Mouse (Mus musculus): Measurements from ENCODE around the gene Lrmp. TPM values are rescaled to one million over a fixed set of nuclear protein-coding genes. Genes with fewer than 3 reads are reported as not detected.
A peak's percentile ranks its signal among the peaks of the same experiment; 100 is the strongest.

Lrmp gene
- polyA plus RNA-seq, 1 experiment: 261 TPM

GRCm38 (mm10) chr6:145122423-145123059, 7.1 kb downstream of the Lrmp start:
- H3K4me3 ChIP-seq (ENCODE audit: control insufficient read depth, insufficient read depth, low read length): peak overlapping the region; percentile 38

GRCm38 (mm10) chr6:145123136-145124060, 7.9 kb downstream of the Lrmp start:
- H3K36me3 ChIP-seq (ENCODE audit: control insufficient read depth, insufficient read depth, low read length): no peaks in the 10 kb centered on the region; the same call in 1 of the 2 replicates
- H3K4me3 ChIP-seq (ENCODE audit: control insufficient read depth, insufficient read depth, low read length): peak overlapping the region; percentile 38
- 8% methylated on average over 11 of the region's 11 CpGs for WGBS
- peak overlapping the region; percentile 45 for H3K27ac ChIP-seq (ENCODE audit: control insufficient read depth, insufficient read depth, low read length)
- TF ChIP-seq CTCF (IDR thresholded peaks at IDR 0.05; ENCODE audit: borderline replicate concordance, control insufficient read depth, extremely low read depth, insufficient read depth, low read length, poor library complexity): no peak
- TF ChIP-seq POLR2A (IDR thresholded peaks at IDR 0.05; ENCODE audit: control insufficient read depth, extremely low read depth, insufficient read depth, low read length, poor library complexity): no peak
- H3K4me1 ChIP-seq (replicated peaks; ENCODE audit: control insufficient read depth, insufficient read depth, low read length): peaks cover 20% of the 10 kb centered on the region
- H3K27me3 ChIP-seq (ENCODE audit: control insufficient read depth, insufficient read depth, low read length): no peaks in the 10 kb centered on the region
- DNase-seq: peak; percentile 41

More at GRCm38 (mm10) chr6:145122423-145123059, 7.1 kb downstream of the Lrmp start:
- WGBS: 2% methylated on average over 8 of the region's 8 CpGs
- H3K4me1 ChIP-seq (replicated peaks; ENCODE audit: control insufficient read depth, insufficient read depth, low read length): peaks cover 20% of the 10 kb centered on the region
- no peak for DNase-seq
- no peaks in the 10 kb centered on the region for H3K27me3 ChIP-seq (ENCODE audit: control insufficient read depth, insufficient read depth, low read length)
- no peak for TF ChIP-seq POLR2A (IDR thresholded peaks at IDR 0.05; ENCODE audit: control insufficient read depth, extremely low read depth, insufficient read depth, low read length, poor library complexity)
- H3K36me3 ChIP-seq (ENCODE audit: control insufficient read depth, insufficient read depth, low read length): no peaks in the 10 kb centered on the region
- peak overlapping the region; percentile 97 for H3K27ac ChIP-seq (ENCODE audit: control insufficient read depth, insufficient read depth, low read length)

GRCm38 (mm10) chr6:145124621-145125020, 9.2 kb downstream of the Lrmp start:
- no peak for DNase-seq
- TF ChIP-seq POLR2A (IDR thresholded peaks at IDR 0.05; ENCODE audit: control insufficient read depth, extremely low read depth, insufficient read depth, low read length, poor library complexity) (no peak), CTCF (IDR thresholded peaks at IDR 0.05; ENCODE audit: borderline replicate concordance, control insufficient read depth, extremely low read depth, insufficient read depth, low read length, poor library complexity) (no peak)
- H3K27ac ChIP-seq (ENCODE audit: control insufficient read depth, insufficient read depth, low read length): no peak overlapping the region
- H3K4me1 ChIP-seq (replicated peaks; ENCODE audit: control insufficient read depth, insufficient read depth, low read length): peaks cover 26% of the 10 kb centered on the region
- no peak overlapping the region for H3K4me3 ChIP-seq (ENCODE audit: control insufficient read depth, insufficient read depth, low read length)
- no peaks in the 10 kb centered on the region; the same call in 1 of the 2 replicates for H3K36me3 ChIP-seq (ENCODE audit: control insufficient read depth, insufficient read depth, low read length)
- WGBS: 46% methylated on average over 1 of the region's 1 CpGs
- H3K27me3 ChIP-seq (ENCODE audit: control insufficient read depth, insufficient read depth, low read length): no peaks in the 10 kb centered on the region

GRCm38 (mm10) chr6:145125591-145126113, 10.2 kb downstream of the Lrmp start:
- TF ChIP-seq CTCF (IDR thresholded peaks at IDR 0.05; ENCODE audit: borderline replicate concordance, control insufficient read depth, extremely low read depth, insufficient read depth, low read length, poor library complexity) (no peak), POLR2A (IDR thresholded peaks at IDR 0.05; ENCODE audit: control insufficient read depth, extremely low read depth, insufficient read depth, low read length, poor library complexity) (no peak)
- H3K27me3 ChIP-seq (ENCODE audit: control insufficient read depth, insufficient read depth, low read length): no peaks in the 10 kb centered on the region
- no peak overlapping the region for H3K4me3 ChIP-seq (ENCODE audit: control insufficient read depth, insufficient read depth, low read length)
- DNase-seq: no peak
- WGBS: 77% methylated on average over 7 of the region's 7 CpGs
- H3K27ac ChIP-seq (ENCODE audit: control insufficient read depth, insufficient read depth, low read length): peak overlapping the region; percentile 27
- peaks cover 19% of the 10 kb centered on the region for H3K4me1 ChIP-seq (replicated peaks; ENCODE audit: control insufficient read depth, insufficient read depth, low read length)
- H3K36me3 ChIP-seq (ENCODE audit: control insufficient read depth, insufficient read depth, low read length): no peaks in the 10 kb centered on the region; the same call in 1 of the 2 replicates

GRCm38 (mm10) chr6:145127652-145128051, 12.2 kb downstream of the Lrmp start:
- no peak overlapping the region for H3K27ac ChIP-seq (ENCODE audit: control insufficient read depth, insufficient read depth, low read length)
- 98% methylated on average over 3 of the region's 3 CpGs for WGBS
- no peaks in the 10 kb centered on the region for H3K27me3 ChIP-seq (ENCODE audit: control insufficient read depth, insufficient read depth, low read length)
- TF ChIP-seq POLR2A (IDR thresholded peaks at IDR 0.05; ENCODE audit: control insufficient read depth, extremely low read depth, insufficient read depth, low read length, poor library complexity) (no peak), CTCF (IDR thresholded peaks at IDR 0.05; ENCODE audit: borderline replicate concordance, control insufficient read depth, extremely low read depth, insufficient read depth, low read length, poor library complexity) (no peak)
- H3K36me3 ChIP-seq (ENCODE audit: control insufficient read depth, insufficient read depth, low read length): no peaks in the 10 kb centered on the region; the same call in 1 of the 2 replicates
- H3K4me1 ChIP-seq (replicated peaks; ENCODE audit: control insufficient read depth, insufficient read depth, low read length): peaks cover 15% of the 10 kb centered on the region
- DNase-seq: no peak
- H3K4me3 ChIP-seq (ENCODE audit: control insufficient read depth, insufficient read depth, low read length): no peak overlapping the region

- peaks cover 20% of the 10 kb centered on the region for H3K4me1 ChIP-seq (replicated peaks; ENCODE audit: control insufficient read depth, insufficient read depth, low read length)
- TF ChIP-seq POLR2A (IDR thresholded peaks at IDR 0.05; ENCODE audit: control insufficient read depth, extremely low read depth, insufficient read depth, low read length, poor library complexity): no peak
- no peak for TF ChIP-seq CTCF (IDR thresholded peaks at IDR 0.05; ENCODE audit: borderline replicate concordance, control insufficient read depth, extremely low read depth, insufficient read depth, low read length, poor library complexity)
- WGBS: 92% methylated on average over 4 of the region's 4 CpGs
- no peak overlapping the region for H3K27ac ChIP-seq (ENCODE audit: control insufficient read depth, insufficient read depth, low read length)
- no peak overlapping the region for H3K4me3 ChIP-seq (ENCODE audit: control insufficient read depth, insufficient read depth, low read length)
- H3K36me3 ChIP-seq (ENCODE audit: control insufficient read depth, insufficient read depth, low read length): no peaks in the 10 kb centered on the region; the same call in 1 of the 2 replicates
- H3K27me3 ChIP-seq (ENCODE audit: control insufficient read depth, insufficient read depth, low read length): no peaks in the 10 kb centered on the region
- DNase-seq: no peak
These were observed 14.1 kb downstream of the Lrmp start for GRCm38 (mm10) chr6:145129563-145129962.

Measured in thymus, adult 2 months (tissue).